Mouse (Mus musculus) fibroblast of lung, adult 2 months (primary cell): ENCODE measurements around the gene Rdh5.

Experiments
- DNase-seq: peaks from one replicate; pipeline ENCODE4 v3.0.0-alpha.2; 2011; ENCODE audit warnings: low read depth

Gene Rdh5

DNA sequence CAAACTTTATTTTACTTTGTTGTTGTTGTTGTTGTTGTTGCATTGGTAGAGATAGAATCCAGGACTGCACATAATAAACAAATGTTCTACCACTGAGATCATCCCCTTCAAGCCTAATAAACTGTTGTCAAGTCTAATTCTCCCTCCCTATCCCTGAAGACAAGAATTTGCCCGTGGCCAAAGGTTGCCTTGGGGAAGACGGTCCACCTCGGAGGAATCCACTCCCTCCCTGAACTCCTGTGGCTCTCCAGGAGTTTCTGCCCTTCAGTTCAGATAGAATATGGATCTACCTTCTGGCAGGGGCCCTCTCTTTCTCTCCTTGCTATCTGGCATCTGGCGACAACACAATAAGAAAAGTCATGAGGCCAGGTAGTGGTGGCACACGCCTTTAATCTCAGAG is 17.9 kb downstream of the Rdh5 start:
- DNase-seq: no peak

DNA sequence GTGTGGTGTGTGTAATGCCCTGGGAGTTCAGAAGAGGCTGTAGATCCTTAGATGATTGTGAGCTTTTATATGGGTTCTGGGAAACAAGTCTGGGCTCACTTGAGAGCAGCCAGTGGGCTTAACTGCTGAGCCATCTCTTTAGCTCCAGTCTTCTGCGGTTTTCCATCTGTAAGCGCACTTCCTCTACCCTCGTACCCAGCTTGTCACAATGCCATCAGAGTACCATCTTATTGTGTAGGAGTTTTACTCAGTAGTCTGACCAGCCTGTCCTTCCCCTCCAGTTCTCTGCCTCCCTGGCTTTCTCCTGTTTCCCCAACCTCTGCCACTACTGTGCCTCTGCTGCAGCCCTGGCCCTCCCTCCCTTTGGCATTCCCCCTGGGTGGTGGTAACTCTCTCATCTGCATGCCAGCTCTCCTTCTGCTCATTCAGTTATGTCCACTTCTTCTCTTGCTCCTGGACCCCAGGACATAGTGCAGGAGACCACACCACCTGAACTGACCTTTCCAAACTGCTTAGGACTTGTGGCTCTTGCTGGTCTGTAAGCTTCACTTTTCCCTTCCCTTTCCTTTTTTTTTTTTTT is 20.2 kb downstream of the Rdh5 start:
- no peak for DNase-seq

DNA sequence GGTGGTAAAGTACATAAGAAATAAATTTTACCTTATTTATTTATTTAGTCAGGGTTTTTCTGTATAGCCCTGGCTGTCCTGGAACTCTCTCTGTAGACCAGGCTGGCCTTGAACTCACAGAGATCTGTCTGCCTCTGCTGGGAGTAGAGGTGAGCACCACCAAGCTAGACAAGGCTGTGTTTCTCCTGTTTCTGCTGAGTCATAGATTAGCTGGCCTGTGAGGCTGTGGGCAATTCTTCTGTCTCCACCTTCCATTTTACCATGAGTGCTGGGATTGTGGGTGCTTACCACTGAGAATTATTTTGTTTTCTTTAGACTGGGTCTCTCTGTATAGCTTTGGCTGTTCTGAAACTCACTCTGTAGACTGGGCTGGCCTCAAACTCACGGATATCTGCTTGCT is 21.3 kb downstream of the Rdh5 start:
- DNase-seq: no peak

DNA sequence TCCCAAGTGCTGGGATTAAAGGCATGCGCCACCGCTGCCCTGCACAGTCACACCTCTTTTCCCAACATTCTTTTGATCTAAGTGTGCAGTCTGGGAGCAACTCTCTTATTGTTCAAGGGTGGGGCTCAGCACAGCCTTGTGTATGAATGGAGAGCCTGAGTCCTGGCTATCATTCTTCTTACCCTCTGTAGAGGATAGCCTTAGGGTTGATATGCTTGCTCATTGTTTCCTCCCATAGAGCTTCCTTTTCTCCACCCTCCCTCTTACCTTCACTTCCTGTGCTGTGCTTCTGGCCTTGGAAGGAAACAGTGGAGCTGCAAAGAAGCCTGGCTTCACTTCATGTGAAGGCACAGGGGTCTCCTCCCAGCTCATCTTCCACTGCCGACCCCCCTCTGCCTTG is 22.0 kb downstream of the Rdh5 start, which contains the start of gene Cd63:
TSS of gene Cd63 (plus strand) at position 292 of the 400 bp plus-strand sequence.
- DNase-seq: no peak

DNA sequence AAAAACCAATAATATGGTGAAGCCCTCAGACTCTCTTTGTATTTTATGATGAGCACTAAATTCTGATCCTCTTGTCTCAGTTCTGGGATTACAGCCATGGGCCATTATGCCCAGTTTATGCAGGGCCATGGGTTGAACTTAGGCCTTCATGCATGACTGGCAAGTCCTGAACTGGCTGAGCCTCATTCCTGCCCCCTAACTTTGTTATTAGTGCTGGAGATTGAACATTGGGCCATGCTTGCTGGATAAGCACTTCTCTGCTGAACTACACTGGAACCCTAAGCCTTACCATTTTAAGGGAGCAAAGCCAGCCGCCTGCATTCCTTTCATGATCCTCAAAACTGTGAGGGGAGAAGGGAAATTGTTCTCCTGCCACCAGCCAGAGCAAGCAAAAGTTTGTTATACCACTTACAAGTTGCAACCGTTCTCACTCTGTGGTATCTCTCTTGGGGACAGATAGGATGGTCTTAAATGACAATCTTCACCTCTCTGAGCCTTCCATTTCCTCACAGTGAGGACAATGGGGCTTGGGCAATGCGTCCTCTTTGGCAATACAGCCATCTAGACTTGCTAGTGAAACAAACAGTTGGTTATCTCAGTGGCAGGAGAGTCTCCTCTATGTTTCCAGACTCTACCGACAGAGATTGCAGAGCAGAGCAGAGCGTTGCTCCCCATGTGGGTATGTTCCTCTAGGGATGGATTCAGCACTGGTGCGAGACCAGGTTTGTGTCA is 22.8 kb downstream of the Rdh5 start:
- no peak for DNase-seq

DNA sequence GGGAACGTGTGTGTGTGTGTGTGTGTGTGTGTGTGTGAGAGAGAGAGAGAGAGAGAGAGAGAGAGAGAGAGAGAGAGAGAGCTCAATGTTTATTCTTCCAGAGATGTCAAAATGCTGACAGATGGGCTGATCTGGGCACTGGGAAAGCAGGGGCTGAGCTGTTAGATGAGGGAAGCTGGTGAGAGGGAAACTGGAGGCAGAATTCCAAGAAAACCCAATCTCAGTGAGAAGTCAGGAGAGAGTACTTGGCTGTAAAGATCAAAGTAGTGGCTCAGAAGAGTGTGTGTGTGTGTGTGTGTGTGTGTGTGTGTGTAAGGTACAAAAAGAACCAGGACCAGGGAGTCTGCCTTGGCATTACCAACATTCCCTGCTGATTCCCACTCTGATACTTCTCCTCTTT is 25.2 kb downstream of the Rdh5 start:
- DNase-seq: no peak

DNA sequence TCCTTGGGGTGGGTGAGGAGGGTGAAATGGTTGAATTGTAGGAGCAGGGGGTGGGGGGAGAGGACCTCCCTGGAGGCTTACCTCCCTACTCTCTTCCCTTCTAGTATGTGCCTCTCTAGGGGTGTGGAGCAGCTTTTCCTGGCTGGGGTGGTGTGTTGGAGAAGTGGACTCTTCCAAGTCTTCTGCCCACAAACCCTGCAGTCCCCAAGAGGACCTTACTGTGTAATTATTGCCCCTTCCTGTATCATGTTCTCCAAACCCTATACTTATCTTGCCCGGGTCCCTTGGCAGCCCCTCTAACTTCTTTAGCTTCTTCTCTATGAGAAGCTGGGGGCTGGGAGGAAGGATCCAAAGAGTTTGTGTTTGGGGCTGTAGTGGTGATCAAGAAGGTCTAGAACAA is 25.9 kb downstream of the Rdh5 start:
- DNase-seq: no peak

DNA sequence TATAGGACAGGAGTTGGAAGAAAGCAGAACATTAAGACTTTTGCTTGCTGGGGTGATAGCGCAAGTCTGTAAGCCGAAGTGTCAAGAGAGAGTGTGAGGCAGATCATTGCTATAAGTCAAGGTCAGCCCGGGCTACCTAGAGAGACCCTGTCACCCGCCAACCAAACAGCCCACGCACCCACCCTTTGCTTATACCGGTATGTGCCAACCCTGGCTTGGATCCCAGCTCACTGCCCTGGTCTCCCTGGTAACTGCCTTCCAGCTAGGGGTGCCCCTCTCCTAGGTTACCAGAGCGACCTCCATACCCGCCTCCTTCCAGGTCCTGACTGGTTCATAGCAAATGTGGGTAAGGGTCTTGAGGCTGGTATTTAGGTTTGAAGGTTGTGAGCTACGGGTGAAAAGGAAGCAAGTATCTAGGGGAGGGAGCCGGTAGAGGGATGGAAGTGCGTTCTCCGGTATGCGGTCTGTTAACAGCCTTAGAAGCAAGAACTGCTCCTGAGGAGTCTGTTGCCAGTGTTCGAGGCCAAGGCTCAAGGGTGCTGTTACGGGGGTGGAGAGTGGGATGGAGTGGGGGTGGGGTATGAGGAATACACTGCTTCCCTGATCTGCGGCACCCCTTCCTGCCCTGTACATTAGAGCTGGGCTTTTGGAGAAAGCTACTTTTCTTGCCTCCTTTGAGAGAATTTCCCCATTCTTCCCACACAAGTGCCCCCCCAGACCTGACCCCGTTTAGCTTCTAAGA is 26.6 kb downstream of the Rdh5 start:
- DNase-seq: no peak

DNA sequence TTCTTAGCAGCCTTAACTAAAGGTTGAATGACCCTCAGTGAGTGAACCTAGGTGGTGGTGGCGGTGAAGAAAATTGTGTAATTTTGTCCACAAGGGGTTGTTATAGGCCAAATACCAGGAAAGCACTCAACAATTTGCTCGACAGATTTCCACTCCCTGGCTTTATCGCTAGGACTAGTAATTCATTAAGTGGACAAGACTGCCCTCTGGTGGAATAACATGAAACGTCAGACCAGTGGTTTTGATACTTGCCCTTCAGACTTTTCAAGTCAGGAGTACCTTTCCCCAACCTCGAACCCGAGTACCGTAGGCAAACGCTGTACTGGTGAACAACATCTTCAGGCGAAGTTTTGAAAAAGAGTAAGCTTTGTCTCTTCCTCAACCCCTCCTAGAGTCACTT is 27.3 kb downstream of the Rdh5 start:
- DNase-seq: peak; percentile 70

DNA sequence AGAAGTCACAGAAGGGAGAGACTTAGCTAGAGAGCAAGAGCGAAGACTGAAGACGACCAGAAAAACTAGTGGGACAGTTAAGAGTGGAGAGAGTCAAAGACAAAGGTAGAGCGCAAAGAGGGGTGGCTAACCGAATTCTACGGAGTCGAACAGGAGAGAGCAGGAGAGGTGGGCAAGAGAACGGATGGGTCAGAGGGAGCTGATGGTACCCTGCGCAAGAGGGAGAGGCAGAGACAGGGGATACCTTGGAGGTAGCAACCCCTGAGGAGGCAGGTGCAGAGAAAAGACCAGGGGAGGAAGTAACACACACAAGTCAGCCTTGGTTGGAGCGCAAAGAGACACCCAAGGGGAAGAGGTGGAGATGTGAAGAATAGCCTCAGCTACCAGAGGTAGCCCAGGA is 30.4 kb downstream of the Rdh5 start:
- no peak for DNase-seq

DNA sequence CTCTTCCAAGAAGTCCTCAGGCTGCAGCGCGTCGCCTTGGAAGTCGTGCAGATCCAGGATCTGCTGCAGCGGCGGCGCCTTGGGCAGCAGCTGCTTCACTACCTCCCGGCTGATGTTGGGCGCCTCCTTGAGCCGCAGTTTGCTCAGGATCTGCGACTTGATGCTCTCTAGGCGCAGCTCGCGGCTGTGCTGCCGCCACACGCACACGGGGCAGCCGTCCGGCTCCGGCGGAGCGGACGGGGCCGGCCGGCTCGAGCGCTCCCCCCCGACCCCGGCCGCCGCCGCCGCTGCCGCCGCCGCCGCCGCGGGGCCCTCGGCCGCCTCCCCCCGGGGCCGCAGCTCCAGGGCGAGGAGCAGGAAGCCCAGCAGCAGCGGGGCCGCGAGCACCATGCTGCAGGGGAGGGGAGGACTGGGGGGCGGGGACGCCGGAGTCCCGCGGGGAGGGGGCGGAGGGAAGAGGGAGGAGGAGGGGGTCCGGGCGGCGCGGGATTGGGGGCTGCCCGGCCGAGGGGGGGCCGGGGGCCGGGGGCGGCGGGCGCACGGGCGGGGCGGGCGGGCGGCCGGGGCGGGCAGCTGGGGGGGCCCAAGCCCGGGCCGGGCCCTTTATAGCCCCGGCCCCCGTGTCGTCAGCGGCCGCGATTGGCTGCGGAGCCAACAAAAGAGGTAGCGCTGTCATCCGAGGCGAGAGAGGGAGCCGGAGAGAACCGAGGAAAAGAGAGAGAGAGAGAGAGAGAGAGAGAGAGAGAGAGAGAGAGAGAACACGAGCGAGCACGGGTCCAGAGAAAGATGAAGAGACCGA is 31.2 kb downstream of the Rdh5 start, which contains the start of gene Gdf11:
TSS of gene Gdf11 (minus strand) at position 423 of the 799 bp plus-strand sequence.
- no peak for DNase-seq

DNA sequence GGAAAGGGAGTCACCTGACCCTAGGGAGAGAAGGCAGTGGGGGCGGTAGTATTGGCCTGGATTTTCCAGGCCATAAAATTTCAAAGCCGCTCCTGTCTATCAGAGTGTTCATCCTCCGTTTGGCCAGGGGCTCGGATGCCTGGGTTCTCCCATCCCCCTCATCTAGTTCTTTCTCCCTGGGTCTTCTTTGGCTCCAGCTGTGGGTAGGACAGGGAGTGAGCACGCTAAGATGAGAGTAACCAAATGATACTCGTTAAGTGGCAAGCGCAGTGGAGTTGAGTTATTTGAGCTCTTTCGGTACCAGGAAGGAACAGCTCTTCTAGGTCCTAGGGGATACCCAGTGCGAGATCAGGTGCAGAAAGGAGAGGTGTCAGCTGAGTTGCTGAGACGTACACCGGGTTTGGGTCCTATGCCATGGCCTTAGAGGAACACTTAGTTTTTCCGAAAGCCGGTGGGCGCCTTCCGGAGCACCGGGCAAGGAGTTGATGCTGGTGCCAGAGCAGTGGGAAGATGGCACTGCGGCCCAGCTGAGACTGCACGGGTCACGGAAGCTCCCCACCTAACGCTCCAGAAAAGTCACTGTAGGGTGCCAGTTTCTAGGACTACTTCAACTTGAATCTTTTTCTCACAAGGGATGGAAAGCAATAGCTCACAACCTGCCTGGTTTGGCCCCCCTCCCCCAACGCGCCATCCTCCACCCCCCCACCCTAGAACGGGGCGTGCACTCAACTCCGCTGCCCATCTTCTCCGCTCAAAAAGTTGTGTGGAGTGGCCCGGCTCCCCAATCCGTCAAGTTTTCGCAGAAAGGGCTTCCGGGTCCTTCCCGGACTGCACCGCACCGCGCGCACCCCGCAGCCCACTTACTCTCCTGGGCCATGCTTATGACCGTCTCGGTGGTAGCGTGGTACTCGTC is 32.0 kb downstream of the Rdh5 start:
- no peak for DNase-seq

DNA sequence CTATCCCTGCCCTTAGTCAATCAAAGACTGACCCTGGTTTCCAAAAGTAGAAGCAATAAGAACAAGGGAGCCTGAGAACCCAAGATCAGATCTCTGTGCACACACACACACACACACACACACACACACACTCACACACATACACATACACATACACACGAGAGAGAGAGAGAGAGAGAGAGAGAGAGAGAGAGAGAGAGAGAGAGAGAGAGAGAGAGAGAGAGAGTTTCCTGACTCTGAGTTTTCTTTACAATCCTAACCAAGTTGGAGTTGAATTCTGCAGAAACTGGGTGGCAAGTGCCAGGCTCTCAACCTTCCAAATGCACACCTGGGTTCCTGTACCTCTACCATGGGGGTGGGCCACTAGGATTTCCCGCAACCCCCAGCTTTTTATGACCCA is 32.8 kb downstream of the Rdh5 start:
- DNase-seq: no peak

DNA sequence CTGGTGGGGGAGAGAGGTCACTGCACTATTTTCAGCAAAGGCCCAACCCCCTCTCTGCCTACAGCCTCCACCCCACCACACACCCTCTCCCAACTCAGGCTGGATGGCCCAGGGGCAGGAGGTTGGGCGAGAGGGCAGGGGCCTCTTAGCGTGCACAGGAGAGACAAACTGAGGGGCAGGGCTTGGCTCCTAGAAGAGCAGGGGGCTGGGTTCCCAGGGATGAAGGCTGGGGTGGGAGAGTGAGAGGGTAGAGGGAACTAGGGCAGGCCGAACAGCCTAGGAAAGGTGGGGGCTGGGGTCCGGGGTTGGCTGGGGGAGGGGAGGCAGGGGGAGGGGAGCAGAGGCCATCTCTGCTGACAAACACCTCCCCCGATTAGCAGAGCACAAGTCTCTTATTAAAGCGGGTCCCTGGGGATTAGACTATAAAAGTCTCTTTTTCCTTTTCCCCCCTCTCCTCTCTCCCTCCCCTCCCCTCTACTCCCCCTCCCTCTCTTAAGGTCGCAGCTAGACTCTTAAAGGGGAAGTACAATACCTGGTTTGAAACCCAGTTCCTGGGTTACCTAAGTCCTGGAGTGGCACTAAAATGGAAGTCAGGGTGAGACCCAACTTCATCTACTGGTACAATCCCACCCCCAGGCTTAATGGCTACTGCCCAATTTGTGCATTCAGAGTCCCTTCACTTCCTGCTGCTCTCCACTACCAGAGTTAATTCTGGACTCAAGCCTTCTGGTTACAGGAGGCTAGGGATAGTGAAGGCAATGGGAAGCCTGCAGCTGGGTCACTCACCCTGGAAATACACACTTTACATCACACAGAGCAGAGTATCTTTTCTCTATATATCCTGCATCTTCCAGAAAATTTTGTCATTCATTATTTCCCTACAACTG is 33.5 kb downstream of the Rdh5 start:
- DNase-seq: no peak

DNA sequence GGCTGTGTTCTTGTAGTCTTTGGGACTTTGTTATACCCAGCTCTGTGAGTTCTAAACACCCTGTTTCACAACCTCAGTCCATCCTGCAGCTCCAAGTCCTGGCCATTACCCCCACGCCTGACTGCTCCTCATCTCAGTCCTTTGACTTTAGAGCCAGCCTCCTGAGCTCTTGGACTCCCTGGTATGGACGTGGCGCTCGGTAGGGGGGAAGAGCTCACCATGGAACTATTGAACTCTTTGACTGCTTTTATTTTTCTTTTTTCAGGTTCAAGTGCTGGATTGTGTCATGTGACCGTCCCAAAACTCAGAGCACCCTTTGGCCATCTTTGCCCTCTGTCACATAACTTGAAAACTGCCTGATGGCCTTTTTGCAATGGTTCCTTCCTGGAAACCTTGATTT is 40.6 kb downstream of the Rdh5 start:
- no peak for DNase-seq

DNA sequence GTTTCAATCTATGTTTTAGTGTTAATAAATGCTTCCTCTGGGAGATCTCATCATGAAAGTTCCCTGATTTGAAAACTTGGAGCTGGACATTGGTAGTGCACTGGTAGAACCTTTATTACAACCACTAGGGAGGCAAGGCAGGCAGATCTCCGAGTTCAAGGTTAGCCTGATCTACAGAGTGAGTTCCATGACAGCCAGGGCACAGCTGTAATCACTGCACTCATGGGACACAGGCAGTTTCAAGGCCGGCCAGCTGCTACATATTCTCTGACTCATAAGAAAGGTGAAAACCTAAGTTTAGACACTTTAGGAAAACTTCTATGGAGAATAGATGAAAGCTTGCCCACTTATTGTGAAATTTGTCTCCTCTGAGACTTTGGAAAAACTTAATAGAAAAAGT is 43.9 kb downstream of the Rdh5 start:
- no peak for DNase-seq

DNA sequence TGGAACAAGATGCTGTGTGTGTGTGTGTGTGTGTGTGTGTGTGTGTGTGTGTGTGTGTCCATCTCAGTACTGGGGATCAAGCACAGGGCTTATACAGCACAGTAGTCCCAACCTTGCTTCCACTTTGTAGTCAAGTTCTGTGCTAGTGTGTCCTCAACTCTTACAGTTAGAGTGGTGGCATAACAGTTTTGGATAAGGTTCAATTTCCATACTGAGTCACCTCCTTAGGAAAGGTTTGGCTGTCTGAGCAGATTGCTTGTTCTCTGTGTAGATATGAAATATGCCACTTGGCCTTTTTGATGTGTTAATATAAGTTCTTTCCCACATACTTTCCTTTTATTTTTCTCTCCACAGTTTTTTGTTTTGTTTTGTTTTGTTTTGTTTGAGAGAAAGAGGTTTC is 44.4 kb downstream of the Rdh5 start:
- peak; percentile 28 for DNase-seq

DNA sequence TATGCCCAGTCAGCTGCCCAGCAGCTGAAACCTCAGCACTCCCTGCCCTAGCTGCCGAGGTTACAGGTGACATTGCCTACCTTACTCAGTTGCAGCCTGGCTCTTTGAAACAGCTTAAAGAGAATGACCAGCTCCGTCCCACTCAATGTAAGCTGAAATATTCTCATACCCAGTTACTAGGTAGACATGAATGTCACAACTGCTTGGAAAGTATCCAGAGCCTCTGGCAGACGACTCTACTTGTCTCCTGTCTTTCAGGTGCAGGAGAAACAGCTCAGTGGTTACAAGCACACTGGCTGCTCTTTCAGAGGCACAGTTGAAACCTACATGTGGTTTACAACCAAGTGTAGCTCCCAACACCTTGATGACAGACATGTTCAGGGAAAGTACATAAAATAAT is 52.3 kb downstream of the Rdh5 start:
- no peak for DNase-seq

DNA sequence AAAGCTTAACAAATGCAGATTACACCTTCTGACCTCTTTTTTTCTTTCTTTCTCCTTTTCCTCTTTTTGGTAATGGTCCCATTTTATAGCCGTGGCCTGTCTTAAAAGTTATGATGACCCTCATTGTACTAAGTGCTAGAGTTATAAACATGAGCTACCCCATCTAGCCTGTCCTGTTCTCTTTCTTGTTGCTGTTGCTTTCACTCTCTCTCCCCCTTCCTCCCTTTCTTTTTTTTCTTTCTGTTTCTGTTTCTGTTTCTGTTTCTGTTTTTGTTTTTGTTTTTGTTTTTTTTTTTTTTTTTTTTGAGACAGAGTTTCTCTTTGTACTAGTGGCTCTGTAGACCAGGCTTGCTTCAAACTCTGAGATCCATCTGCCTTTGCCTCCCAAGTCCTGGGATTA is 56.2 kb downstream of the Rdh5 start:
- no peak for DNase-seq

DNA sequence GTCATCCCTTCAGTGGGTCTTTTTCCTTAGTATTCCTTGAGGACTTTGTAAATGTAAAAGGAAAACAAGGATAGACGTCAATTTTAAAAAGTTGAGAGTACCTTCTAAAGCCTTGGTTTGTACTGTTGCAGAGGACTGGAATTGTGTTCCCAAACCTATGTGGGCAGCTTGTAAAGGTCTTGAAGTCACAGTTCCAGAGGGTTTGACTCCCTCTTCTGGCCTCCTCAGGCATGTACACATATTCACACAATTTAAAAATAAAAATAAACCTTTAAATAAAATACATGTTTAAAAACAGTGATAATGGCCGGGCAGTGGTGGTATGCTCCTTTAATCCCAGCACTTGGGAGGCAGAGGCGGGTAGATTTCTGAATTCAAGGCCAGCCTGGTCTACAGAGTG is 56.6 kb downstream of the Rdh5 start:
- DNase-seq: no peak
